Mouse (Mus musculus): Measurements from ENCODE around the gene Rps3. TPM values are rescaled to one million over a fixed set of nuclear protein-coding genes. Genes with fewer than 3 reads are reported as not detected.
A peak's percentile ranks its signal among the peaks of the same experiment; 100 is the strongest.

Gene Rps3
- total RNA-seq, 2 experiments from 2014 or later = 223 to 241 TPM

DNA sequence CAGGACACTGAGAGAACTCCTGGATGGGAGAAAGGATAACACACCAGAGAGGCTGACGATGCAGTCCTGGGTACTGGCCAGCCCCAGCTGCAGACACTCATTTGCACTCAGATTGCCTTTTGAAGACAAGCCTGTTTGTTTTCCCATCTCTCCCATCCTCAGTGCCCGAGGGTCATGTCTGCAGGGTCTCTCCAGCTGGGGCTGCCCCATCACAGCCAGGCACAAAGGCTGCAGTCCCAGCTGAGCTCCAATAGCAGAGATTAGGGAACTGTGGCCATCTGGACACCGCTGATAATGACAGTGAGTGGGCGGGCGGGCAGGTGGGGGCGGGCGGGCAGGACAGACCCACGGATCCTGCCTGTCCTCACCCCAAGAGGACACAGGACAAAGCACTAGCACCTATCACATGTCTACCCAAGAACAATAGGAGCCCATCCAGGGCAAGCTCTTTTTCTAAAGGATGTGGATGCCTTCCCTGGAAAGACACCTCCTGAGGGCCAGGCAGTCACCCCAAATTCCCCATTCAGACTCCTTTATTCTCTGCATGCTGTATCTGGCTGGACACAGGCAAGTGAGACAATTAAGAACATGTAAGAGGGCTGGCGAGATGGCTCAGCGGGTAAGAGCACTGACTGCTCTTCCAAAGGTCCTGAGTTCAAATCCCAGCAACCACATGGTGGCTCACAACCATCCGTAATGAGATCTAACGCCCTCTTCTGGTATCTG is 8.5 kb downstream of the Rps3 start:
- Histone ChIP-seq H3K4me3 (no peak overlapping the region), H3K27ac (peak overlapping the region; percentile 57)
- intact Hi-C loops (cut with DNase I) = no loop called here
- no peak for TF ChIP-seq CTCF (IDR thresholded peaks at IDR 0.05)
- DNase-seq (ENCODE audit: extremely low spot score in 1 of 2, low spot score in 2 of 2) = no peak

DNA sequence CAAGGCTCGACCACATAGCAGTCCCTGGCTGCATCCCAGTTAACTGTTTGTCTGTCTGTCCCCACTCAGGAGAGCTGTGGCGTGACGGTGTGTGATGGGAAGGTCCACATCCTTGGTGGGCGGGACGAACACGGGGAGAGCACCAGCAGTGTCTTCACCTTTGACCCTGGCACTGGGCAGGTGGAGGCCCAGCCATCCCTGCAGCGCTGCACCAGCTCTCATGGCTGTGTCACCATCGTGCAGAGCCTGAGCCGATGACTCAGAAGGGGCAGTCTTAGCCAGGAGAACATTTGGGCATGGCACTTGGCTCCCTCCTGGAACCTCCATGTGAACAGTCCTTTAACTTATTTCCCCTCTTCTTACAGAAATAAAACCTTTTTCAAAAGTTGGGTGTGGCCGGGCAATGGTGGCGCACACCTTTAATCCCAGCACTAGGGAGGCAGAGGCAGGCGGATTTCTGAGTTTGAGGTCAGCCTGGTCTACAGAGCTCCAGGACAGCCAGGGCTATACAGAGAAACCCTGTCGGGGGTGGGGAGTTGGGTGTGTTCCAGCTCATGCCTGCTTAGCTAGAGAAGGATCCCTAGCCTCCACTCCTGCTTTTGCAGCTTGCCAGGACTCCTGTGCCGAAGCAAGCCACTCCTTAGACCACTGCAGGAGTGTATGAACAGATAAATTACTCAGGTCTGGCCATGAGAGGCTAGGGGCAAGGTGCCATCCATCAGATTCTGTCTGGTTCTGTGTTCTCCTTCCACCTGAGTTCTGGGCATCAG is 9.7 kb downstream of the Rps3 start:
- Histone ChIP-seq H3K4me3 (no peak overlapping the region), H3K27ac (no peak overlapping the region)
- DNase-seq (ENCODE audit: extremely low spot score in 1 of 2, low spot score in 2 of 2) = no peak
- TF ChIP-seq CTCF (IDR thresholded peaks at IDR 0.05) = no peak
- intact Hi-C loops (cut with DNase I) = no loop called here

DNA sequence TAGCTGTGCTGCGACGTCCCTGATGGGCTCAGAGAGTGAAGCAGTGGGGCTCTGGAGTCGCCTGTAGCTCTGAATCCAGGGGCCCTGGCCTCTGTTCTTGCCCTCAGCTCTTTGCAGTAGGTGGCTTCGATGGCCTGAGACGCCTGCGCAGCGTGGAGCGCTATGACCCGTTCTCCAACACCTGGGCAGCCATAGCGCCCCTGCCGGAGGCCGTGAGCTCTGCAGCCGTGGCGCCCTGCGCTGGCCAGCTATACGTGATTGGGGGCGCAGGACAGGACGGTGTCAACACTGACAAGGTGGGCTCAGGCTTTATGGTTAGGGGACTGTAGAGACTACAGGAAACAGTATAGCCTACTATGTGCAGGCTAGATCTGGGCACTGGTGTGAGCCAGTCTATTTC is 12.0 kb downstream of the Rps3 start:
- H3K27ac ChIP-seq = no peak overlapping the region
- intact Hi-C loops (cut with DNase I) = no loop called here
- peak; percentile 21 for TF ChIP-seq CTCF (IDR thresholded peaks at IDR 0.05)
- H3K4me3 ChIP-seq = no peak overlapping the region
- DNase-seq (ENCODE audit: extremely low spot score in 1 of 2, low spot score in 2 of 2) = no peak

DNA sequence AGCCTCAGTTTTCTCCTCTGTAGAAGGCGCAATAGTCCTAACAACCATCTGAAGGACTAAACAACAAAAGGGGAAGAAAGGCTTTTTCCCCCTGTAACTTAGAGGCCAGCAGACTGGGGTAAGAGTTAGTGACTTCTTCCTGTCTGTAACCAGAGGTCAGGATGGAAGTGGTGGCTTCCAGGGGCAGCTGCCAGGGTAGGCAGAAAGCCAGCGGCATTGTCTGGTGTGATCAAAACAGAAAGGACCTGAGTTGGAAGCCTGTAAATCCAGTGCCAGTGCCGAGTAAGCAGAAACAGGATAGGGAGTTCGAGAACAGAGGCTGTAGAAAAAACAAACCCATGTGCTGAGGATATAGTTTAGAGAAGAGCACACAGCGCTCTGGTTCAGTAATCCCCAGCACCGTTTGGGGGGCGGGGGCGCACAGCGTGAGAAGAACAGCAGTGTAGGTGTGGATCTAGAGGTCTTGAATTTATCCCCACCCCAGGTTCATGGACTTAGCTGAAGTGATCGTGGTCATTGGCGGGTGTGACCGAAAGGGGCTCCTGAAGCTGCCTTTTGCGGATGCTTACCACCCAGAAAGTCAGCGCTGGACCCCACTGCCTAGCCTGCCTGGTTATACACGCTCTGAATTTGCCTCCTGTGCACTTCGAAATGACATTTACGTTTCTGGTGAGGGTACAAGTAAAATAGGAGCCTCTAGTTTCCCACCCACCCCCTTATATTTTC is 13.7 kb downstream of the Rps3 start:
- Histone ChIP-seq H3K4me3 (no peak overlapping the region), H3K27ac (peak overlapping the region; percentile 68)
- intact Hi-C loops (cut with DNase I) = loop anchor here (10.0 kb wide), 1 partner anchor 205 kb away; the partner anchor contains the start of gene Map6
- DNase-seq (ENCODE audit: extremely low spot score in 1 of 2, low spot score in 2 of 2) = no peak
- TF ChIP-seq CTCF (IDR thresholded peaks at IDR 0.05) = no peak

DNA sequence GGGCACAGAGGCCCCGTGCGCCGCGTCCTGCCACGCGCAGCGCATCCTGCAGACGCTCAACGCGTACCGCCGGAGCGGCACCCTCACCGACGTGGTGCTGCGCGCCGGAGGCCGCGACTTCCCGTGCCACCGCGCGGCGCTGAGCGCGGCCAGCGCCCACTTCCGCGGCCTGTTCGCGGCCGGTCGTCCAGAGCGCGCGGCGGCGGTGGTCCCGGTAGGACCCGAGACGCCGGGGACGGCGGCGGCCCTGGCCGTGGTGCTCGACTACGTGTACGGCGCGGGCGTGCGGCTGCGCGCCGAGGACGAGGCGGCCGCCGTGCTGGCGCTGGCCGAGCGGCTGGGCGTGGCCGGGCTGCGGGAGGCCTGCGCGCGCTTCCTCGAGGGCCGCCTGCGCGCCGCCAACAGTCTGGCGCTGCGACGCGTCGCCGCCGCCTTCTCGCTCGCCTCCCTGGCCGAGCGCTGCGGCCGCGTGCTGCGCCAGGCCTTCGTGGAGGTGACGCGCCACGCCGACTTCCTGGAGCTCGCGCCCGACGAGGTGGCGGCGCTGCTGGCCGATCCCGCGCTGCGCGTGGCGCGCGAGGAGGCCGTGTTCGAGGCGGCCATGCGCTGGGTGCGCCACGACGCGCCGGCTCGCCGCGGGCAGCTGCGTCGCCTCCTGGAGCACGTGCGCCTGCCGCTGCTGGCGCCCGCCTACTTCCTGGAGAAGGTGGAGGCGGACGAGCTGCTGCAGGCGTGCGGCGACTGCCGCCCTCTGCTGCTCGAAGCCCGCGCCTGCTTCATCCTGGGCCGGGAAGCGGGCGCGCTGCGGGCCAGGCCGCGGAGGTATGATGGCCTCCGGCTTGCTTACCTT is 15.0 kb downstream of the Rps3 start:
- DNase-seq (ENCODE audit: extremely low spot score in 1 of 2, low spot score in 2 of 2) = peak; percentile 73 to 78
- TF ChIP-seq CTCF (IDR thresholded peaks at IDR 0.05) = peak; percentile 49
- H3K4me3 ChIP-seq = peak overlapping the region; percentile 52
- intact Hi-C loops (cut with DNase I) = loop anchor here (10.0 kb wide), 1 partner anchor 204 kb away; the partner anchor contains the start of gene Map6
- peak overlapping the region; percentile 85 for H3K27ac ChIP-seq

DNA sequence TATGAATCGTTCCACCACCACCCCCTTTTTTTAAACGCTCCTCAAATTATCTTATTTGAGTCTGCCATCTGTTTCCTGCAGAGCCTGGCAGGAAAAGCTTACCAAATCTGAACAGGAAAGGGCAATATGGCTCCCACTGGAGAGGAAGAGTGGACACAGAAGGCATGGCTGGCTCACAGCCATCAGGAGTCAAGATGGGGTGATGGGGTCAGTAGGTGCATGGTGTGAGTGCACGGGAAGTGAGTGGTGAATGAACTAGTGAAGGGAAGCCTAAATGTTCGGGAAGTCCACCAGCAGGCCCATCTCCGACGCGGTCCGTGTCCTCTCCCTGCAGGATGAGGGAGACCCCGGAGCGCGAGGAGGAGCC is 15.6 kb downstream of the Rps3 start:
- TF ChIP-seq CTCF (IDR thresholded peaks at IDR 0.05) = no peak
- peak overlapping the region; percentile 85 for H3K27ac ChIP-seq
- H3K4me3 ChIP-seq = peak overlapping the region; percentile 52
- intact Hi-C loops (cut with DNase I) = loop anchor here (10.0 kb wide), 1 partner anchor 203 kb away; the partner anchor contains the start of gene Map6
- DNase-seq (ENCODE audit: extremely low spot score in 1 of 2, low spot score in 2 of 2) = no peak

DNA sequence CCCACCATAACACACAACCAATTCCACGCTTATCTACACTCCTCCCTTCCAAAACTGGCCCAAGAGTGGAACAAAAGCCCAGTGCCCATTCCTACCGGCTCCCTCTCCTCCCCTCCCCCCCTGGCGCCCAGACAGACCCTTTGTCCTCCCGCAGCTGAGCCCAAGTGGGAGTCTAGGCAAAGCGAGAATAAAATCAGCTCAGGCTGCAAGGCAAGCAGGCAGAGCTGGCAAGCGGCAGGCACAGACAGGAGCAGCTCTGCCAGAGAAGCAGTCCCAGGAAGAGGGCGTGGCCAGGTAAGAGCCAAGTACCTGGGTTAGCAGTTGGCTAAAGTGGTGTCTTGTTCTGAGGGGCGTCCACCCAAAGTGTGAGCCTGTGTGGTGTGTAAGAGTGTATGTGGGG is 17.7 kb downstream of the Rps3 start, which contains the start of gene Klhl35:
Gene Klhl35, plus strand, starts transcription at position 194 of the 400 bp plus-strand sequence.
- no peak within 1 kb of the TSS for H3K4me3 ChIP-seq
- H3K27ac ChIP-seq = no peak within 1 kb of the TSS
- TF ChIP-seq CTCF (IDR thresholded peaks at IDR 0.05) = no peak
- DNase-seq (ENCODE audit: extremely low spot score in 1 of 2, low spot score in 2 of 2) = no peak
- intact Hi-C loops (cut with DNase I) = loop anchor here (10.0 kb wide), 1 partner anchor 201 kb away; the partner anchor contains the start of gene Map6

DNA sequence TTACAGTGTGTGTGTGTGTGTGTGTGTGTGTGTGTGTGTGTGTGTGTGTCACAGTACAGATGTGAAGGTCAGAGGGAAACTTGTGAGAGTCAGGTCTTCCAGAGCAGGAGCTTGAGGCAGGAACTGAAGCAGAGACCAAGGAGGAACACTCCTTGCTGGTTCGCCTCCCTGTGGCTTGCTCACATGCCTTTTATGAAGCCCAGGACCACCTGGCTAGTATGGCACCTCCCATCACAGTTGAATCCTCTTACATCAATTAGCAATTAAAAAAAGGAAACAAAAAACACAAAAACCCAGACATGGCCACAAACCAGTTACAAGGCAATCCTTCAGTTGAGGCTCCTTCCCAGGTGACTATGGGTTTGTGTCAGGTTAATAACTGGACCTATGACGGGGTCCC is 20.4 kb downstream of the Rps3 start:
- DNase-seq (ENCODE audit: extremely low spot score in 1 of 2, low spot score in 2 of 2) = no peak
- Histone ChIP-seq H3K27ac (no peak overlapping the region), H3K4me3 (no peak overlapping the region)
- intact Hi-C loops (cut with DNase I) = loop anchor here (10.0 kb wide), 1 partner anchor 198 kb away; the partner anchor contains the start of gene Map6
- no peak for TF ChIP-seq CTCF (IDR thresholded peaks at IDR 0.05)

DNA sequence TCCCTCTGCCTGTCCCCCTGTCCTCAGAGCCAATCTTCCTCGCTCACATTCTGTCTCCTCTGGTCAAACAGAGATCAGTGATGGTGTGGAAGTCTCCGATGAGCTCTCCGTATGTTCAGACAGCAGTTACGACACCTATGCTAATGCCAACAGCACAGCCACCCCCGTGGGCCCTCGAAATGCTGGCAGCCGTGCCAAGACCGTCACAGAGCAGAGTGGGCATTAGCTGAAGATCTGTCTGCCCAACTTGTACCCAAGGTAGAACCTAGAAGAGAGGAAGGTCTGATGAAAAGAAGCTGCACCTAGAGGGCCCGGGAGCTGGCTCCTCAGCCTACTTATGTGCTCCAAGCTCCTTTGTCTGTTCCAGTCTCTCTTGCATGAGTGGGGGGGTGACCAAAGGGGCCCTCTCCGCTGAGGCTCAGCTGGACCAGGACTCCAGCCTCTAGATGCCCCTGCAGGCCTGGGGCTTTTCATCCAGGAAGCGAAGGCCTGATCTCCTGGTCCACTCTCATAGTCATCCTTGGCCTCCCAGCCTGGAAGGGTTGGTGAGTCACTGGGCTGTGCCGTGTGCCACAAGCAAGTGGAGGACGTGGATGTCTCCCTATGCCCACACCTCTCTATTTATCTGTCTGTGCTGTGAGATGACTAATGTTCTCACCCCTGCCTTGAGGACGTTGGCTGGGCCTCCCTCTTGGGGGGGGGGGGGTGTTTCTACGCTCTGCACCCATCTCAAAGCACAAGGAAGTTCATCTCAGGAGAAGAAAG is 23.5 kb downstream of the Rps3 start:
- DNase-seq (ENCODE audit: extremely low spot score in 1 of 2, low spot score in 2 of 2) = no peak
- intact Hi-C loops (cut with DNase I) = loop anchor here (10.0 kb wide), 1 partner anchor 195 kb away; the partner anchor contains the start of gene Map6
- no peak overlapping the region for H3K4me3 ChIP-seq
- H3K27ac ChIP-seq = peak overlapping the region; percentile 82
- no peak for TF ChIP-seq CTCF (IDR thresholded peaks at IDR 0.05)

DNA sequence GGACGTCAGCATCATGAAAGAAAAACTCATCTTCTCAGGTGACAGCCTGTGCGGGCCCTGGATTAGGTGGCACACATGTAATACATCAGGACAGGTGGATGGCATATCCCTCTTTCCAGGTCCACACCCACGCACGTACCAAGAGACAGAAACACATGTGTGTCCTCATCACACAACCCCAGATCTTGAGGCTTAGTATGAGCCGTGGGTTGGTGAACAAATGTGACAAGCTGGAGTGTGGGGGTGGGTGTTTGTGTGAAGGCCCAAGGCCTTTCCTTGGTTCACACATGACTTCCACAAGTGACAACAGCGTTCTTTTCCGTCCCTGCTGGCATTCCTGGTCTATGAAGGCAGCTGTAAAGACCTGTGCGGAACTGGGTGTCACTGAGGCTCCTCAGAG is 24.7 kb downstream of the Rps3 start:
- no peak overlapping the region for H3K4me3 ChIP-seq
- peak overlapping the region; percentile 82 for H3K27ac ChIP-seq
- intact Hi-C loops (cut with DNase I) = no loop called here
- no peak for TF ChIP-seq CTCF (IDR thresholded peaks at IDR 0.05)
- no peak for DNase-seq (ENCODE audit: extremely low spot score in 1 of 2, low spot score in 2 of 2)
